Mouse (Mus musculus) ES-Bruce4 (cell line): ENCODE measurements around the gene Glb1.

Source experiments
- CTCF ChIP-seq: IDR thresholded peaks from one replicate; pipeline ENCODE4 v1.8.1; 2011; ENCODE audit warnings: low read depth, low read length
- POLR2A ChIP-seq: IDR thresholded peaks from one replicate; pipeline ENCODE4 v1.8.1; 2011; ENCODE audit warnings: low read length; ENCODE audit not compliant: insufficient read depth

DNA sequence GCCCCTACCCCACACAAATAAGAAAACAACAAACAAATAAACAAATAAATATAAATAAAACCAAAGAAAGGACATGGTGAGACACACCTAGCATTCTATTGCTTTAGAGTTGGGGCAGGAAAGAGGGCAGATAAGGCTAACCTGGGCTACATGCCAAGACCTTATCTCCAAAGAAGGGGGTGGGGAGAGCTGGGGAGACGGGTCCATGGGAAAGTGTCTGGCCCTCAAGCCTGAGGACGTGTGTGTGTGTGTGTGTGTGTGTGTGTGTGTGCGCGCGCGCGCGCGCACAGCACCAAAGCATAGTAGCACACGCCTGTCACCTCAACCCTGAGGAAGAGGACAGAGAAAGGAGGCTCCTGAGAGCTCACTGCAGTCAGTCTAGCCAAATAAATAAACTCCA, 23.7 kb upstream of the Glb1 start:
- no peak for TF ChIP-seq POLR2A
- no peak for TF ChIP-seq CTCF
